Mouse (Mus musculus) kidney, adult 2 months (tissue): ENCODE results near the gene Trarg1.

Source experiments
- CTCF ChIP-seq: fragments of 200-500 bp; conservative IDR thresholded peaks from 2 replicates; pipeline ENCODE4 v1.5.1; 2011; ENCODE audit warnings: low read depth, mild to moderate bottlenecking, control low read depth, low read length, moderate library complexity, mixed read lengths; ENCODE audit not compliant: insufficient read depth, insufficient read length
- POLR2A ChIP-seq: fragments of 200-500 bp; IDR thresholded peaks from one replicate; pipeline ENCODE4 v1.6.1; 2011; ENCODE audit warnings: low read depth, low read length, control low read depth

DNA sequence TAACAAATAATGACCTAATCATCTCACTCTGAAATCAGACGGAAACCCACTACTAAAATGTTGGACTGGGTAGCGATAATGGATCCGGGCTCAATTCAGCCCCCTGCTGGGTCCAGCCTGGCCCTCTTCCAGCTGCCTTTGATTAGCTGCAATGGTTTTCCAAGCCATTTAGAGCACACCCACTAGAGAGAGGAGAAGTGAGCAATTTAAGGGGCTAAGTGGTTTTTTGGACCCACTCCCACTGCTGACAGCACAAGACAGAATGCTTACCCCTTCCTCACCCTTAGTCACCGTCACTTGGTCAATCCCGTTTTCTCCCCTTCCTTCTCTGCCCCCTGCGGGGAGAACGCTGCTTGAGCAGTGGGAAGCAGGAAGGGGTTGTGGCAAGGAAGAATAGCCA is 32.5 kb upstream of the Trarg1 start:
- no peak for TF ChIP-seq POLR2A
- TF ChIP-seq CTCF, result no peak
